Mouse (Mus musculus) layer of hippocampus, adult 8-10 months (tissue): ENCODE results near the gene Vps35l. TPM values are rescaled to one million over a fixed set of nuclear protein-coding genes. Genes with fewer than 3 reads are reported as not detected.

Experiments used
- DNase-seq, 2 experiments: peaks; one replicate each; pipeline ENCODE4 v3.0.0; 2022; ENCODE audit warnings: low spot score in 2 of 2
- total RNA-seq, 4 experiments: library from RNA; stranded (reverse); gene quantifications; 2 replicates each; pipeline ENCODE4 v1.2.4; 2022

Gene Vps35l
- total RNA-seq: 10 to 100 TPM; 61.8 to 73.0 (median 69.1) TPM

- DNase-seq: peak; percentile 75 to 81
Observed at GRCm38 (mm10) chr7:118739975-118740531, at the start of gene Vps35l. Gene Vps35l (plus strand): TSS chr7:118740226.

DNA sequence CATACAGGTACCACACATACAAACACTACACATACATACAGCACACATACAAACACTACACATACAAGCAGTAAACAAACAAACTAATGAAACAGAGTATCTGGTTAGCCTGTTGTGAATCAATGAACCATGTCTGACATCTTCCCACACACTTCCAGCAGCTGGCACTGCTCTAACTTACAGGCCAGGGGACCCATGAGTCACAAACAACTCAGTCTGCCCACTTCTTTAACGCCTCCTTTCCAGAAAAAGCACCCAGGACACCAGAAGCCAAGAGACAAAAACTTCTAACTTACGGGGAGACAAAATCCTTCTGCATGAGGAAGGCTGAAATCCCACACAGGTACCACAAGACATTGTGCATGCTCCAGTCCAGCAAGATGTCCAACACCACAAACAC lies 48.7 kb upstream of the Vps35l start:
- no peak for DNase-seq

DNA sequence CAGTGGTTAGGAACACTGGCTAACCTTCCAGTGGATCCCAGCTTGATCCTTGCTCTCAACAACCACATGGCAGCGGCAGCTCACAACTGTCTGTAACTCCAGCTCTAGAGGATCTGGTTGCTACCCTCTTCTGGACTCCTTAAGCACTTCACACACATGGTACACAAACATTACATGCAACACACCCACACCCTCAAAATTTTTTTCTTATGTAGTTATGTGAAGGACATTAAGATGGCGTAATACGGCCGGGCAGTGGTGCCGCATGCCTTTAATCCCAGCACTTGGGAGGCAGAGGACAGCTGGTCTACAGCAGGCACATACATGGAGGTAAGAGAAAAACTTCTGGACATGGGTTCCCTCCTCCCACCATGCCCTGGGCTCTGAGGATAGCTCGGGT lies 43.9 kb upstream of the Vps35l start:
- no peak for DNase-seq

GRCm38 (mm10) chr7:118697168-118697567 lies 42.9 kb upstream of the Vps35l start:
- DNase-seq: no peak

DNA sequence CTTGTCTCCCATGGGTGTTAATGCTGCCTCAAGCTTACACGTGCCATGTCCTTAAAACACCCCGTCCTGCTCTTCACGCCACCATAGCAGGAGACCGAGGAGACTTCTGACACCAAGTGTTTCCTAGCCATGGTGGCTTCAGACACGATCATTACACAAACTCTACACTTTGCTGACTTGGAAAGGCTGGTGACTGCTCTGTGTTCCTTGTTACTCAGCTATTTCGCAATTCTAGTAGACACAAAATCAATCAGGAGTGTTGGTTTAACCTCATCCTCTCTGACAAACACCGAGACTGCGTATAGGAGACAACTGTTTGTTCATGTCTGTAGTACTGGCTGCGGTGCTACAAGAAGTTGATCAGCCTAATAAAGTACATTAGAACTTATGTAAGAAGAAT lies 41.1 kb upstream of the Vps35l start:
- no peak for DNase-seq

DNA sequence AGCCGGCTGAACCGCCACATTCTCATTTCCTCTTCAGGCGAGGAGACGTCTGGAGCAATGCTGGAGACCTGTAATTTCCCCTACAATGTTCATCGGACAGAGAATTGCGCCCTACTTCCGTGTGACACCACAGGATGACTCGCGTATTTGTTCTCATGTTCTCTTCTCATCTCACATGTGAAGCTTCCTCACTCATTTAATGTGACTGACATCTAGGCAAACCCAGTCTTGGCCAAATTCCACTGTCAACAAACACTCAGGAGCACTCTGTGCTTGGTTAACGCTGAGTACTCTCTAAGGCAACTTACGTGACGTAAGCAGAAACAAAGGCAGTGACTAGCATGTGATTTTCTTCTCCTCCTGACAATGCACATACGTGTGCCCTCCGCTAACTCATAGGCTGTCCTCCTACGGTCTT lies 36.9 kb upstream of the Vps35l start:
- DNase-seq: no peak

- DNase-seq: no peak
Observed at GRCm38 (mm10) chr7:118704001-118704850, 35.8 kb upstream of the Vps35l start.

GRCm38 (mm10) chr7:118705101-118705961 lies 34.7 kb upstream of the Vps35l start, which contains the start of gene Gde1:
Gene Gde1 (minus strand): TSS chr7:118705778.
- peak; percentile 92 to 93 for DNase-seq

DNA sequence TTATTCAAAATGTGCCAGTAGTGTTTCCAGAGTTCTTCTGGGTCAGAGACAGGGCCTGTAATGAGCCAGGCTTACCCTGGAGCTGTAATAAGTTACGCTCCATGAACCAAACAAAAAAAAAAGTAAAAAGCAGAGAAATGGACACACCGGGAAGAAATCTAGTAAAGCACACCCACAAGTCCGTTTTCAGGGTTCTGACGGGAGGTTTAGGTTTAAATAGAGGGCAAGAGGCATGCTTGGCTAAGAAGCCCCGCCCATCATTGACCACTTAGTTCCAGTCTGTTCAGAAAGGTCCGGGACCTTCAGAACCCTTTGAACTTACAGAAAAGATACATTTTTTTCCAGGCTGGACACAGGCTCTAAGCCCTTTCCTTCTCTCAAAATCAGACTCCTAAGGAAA lies 34.0 kb upstream of the Vps35l start:
- DNase-seq: no peak

GRCm38 (mm10) chr7:118706488-118706887 lies 33.5 kb upstream of the Vps35l start:
- DNase-seq: no peak

GRCm38 (mm10) chr7:118707216-118707615 lies 32.8 kb upstream of the Vps35l start:
- DNase-seq: no peak

DNA sequence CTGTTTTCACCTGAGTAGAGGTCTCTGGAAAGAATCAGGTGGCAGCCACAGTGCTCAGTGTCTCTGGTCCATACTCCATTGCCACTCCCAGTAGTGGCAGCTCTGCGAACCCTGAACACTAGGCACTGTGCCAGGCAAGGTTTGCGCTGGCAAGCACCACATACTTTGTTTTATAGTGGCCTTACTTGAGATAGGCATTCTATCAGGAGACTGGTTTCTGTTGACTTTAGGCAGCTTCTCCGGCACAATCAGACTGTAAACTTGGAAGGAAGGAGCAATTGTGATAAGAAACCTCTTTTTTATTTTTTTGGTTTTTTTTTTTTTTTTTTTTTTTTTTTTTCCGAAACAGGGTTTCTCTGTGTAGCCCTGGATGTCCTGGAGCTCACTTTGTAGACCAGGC lies 32.0 kb upstream of the Vps35l start:
- no peak for DNase-seq

DNA sequence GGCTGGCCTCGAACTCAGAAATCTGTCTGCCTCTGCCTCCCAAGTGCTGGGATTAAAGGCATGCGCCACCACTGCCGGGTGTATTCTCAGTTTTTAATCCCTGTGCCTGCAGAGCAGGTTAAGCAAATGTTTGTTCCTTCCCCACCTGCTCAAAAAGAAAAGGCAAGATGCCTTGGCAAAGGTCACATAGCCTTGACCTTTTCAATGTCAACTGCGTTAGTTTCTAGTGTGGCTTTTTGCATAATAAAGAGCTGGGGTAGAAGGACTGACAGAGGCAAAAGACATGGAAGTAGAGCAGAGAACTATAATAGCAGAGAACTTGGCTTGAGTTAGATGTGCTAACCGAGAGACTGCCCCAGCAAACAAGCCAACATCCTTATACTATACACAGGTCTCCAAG lies 29.2 kb upstream of the Vps35l start:
- no peak for DNase-seq

GRCm38 (mm10) chr7:118712228-118713173 lies 27.5 kb upstream of the Vps35l start, which contains the start of gene Ccp110:
Gene Ccp110 (plus strand): TSS chr7:118712552.
- peak; percentile 94 to 96 for DNase-seq

DNA sequence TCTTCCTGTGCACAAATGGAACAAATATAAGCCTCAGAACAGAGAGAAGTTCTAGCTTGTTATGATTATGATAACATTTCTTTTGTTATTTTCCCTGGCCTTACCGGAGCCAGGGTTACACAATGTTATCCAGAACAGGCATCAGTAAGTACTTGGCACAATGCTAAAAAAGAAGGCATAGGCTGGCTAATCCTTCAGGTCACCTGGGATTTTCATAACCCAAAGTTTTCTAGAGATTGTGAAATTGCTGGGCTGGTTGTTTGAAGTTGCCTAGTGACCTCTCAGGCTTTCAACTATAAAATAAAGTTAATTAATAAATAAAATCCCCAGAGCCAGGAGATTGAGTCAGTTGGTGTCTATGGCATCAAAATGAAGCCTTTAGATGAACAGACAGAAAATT lies 25.2 kb upstream of the Vps35l start:
- no peak for DNase-seq

DNA sequence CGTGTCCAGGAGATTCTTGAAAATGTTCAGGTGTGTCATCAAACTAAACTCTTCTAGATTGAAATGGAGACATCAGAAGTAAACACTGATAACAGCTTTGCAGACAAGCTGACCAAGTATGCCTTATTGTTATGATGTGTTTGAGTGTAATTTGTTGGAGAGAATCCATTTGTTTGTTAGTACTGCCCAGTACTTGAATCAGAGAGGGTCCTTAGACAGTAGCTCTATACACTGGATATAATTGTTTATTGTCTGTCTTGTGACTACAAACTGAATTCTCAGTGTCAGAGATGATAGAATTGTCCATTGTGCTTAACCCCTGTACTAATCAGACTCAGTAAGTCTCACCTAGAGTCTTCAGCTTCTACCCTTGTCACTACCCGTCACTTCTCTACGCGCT lies 22.0 kb upstream of the Vps35l start:
- no peak for DNase-seq

GRCm38 (mm10) chr7:118723927-118724326 lies 16.1 kb upstream of the Vps35l start:
- no peak for DNase-seq

DNA sequence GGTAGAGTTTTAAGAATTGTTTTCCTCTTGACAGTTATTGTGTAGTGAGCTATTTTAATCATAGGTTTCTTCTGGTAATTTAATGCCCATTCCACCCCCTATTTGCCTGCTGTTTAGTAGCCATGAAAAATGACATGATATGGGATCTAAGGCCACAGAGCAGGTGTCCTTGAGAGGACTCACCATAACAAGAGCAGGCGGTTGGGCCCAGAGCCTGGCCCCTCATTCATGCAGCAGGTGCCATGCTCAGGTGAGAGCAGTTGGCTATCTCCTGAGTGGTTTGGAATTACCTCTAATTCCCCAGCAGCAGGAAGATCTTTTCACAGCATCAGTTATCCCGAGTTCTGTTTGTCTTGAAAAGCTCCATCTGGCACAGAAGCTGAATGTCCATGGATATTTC lies 14.6 kb upstream of the Vps35l start:
- no peak for DNase-seq

DNA sequence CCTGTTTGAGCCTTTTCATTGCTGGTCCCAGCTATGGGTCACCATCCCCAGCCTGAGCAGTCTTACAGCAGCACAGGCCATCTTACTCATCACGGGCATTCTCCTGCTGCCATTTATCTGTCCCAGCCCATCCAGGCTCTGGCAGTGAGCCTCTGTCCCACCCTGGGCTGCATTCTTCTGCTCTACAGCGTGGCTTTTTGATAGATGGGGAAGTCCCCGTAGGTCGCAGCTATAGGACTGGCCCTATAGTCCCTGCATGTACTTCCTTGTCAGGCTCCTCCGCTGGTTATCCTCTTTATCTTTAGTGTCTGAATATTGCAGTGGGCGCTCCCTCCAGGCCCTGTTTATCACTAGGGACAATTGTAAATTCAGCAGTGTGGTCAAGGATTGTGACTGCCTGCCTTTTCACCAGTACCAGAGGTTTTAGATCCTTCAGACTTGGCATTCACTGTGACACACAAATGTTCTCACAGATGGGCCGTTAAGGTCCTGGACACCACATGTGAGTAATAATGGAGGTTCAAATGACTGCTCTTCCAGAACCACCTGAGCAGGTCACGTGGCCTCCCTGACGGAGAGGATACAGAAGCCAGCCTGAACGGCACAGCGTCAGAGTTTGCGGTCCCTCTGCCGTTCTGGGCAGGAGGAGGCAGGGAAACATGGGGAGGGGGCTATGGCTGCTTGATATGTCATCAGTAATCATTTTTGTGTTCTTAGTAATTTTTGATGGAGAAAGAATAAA lies 11.0 kb upstream of the Vps35l start:
- DNase-seq: no peak

- no peak for DNase-seq
Observed at GRCm38 (mm10) chr7:118731781-118732180, 8.2 kb upstream of the Vps35l start.
